Mouse (Mus musculus) intestine, postnatal 0 days (tissue): ENCODE results near the gene Nav1. TPM values are rescaled to one million over a fixed set of nuclear protein-coding genes. Genes with fewer than 3 reads are reported as not detected.

ENCODE experiments used
- ATAC-seq: fragments of 200-750 bp; cut with Nextera tagmentation; 2 replicates; pipeline ENCODE4 v1.8.0; 2017; ENCODE audit warnings: mild to moderate bottlenecking, moderate TSS enrichment, moderate library complexity
- H3K27ac ChIP-seq: fragments of 300-500 bp; sonication (generic); 2 replicates; pipeline ENCODE4 v1.5.1; 2014; ENCODE audit warnings: mild to moderate bottlenecking, low read depth, low read length, moderate library complexity
- H3K27me3 ChIP-seq: fragments of 300-500 bp; sonication (generic); replicated peaks from 2 replicates; pipeline ENCODE4 v1.6.1; 2014; ENCODE audit warnings: low read length, mixed read lengths; ENCODE audit not compliant: control insufficient read depth, insufficient read depth
- H3K36me3 ChIP-seq: fragments of 300-500 bp; sonication (generic); 2 replicates; pipeline ENCODE4 v1.6.1; 2014; ENCODE audit warnings: mild to moderate bottlenecking, moderate library complexity; ENCODE audit not compliant: control insufficient read depth, insufficient read depth
- H3K4me1 ChIP-seq: fragments of 300-500 bp; sonication (generic); replicated peaks from 2 replicates; pipeline ENCODE4 v1.6.1; 2014; ENCODE audit warnings: antibody characterized with exemption, low read length, mixed read lengths; ENCODE audit not compliant: control insufficient read depth, insufficient read depth
- H3K4me2 ChIP-seq: fragments of 300-500 bp; sonication (generic); replicated peaks from 2 replicates; pipeline ENCODE4 v1.6.1; 2014; ENCODE audit warnings: low read depth, mild to moderate bottlenecking, moderate library complexity
- H3K4me3 ChIP-seq: fragments of 300-500 bp; sonication (generic); 2 replicates; pipeline ENCODE4 v1.5.1; 2014; ENCODE audit warnings: low read depth, low read length
- H3K9ac ChIP-seq: fragments of 300-500 bp; sonication (generic); 2 replicates; pipeline ENCODE4 v1.6.1; 2014; ENCODE audit warnings: mild to moderate bottlenecking, low read depth, low read length
- H3K9me3 ChIP-seq: fragments of 300-500 bp; sonication (generic); 2 replicates; pipeline ENCODE4 v1.6.1; 2016; ENCODE audit warnings: mixed run types; ENCODE audit not compliant: control insufficient read depth
- CTCF ChIP-seq: sonication (generic); IDR thresholded peaks from 2 replicates; pipeline ENCODE4 v1.5.1; 2016; ENCODE audit warnings: low read depth, mild to moderate bottlenecking, control low read depth, antibody characterized with exemption, moderate library complexity
- WGBS: fragments of 180-500 bp; shearing (Covaris S2); extraction: QIAGEN DNeasy Blood & Tissue Kit; methylation state at CpG from one replicate; pipeline ENCODE4 v1.1.7; 2014; 5-methylcytosine and 5-hydroxymethylcytosine counted together
- polyA plus RNA-seq: library from polyadenylated mRNA; unstranded; fragments of >200 nt; fragmentation: Nextera tagmentation; extraction: Ambion mirVana; gene quantifications from 2 replicates; pipeline ENCODE4 v1.2.1, GENCODE M21; 2015

Nav1 gene
- polyA plus RNA-seq, 1 experiment from 2014 or later = 3.4 TPM

DNA sequence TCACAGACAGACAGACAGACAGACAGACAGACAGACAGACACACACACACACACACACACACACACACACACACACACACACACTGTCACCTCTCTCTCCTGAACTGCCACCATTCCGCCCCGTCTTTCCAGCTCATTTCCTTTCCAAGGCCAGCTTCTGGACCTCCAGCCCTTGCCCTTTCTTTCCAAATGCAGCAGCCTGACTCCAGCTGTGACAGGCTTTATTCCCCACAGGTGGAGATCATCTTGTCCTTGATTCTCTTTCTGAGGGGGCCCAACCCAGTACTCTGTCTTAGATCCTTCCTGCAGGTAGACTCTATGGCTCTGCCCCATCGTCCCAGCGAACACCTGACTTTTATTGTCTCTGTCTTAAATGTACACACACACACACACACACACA lies 53.5 kb downstream of the Nav1 start:
- H3K27me3 ChIP-seq = no peaks in the 10 kb centered on the region
- no peak overlapping the region for H3K4me2 ChIP-seq
- ATAC-seq = no peak
- H3K4me3 ChIP-seq = no peak overlapping the region
- WGBS = 71% methylated on average over 4 of the region's 4 CpGs
- H3K9ac ChIP-seq = no peak overlapping the region
- H3K27ac ChIP-seq = no peak overlapping the region
- 0 out of 2 replicates have a peak, but pooled peaks cover 8% of the 10 kb centered on the region for H3K4me1 ChIP-seq
- no peaks in the 10 kb centered on the region for H3K36me3 ChIP-seq
- no peak for TF ChIP-seq CTCF
- no peaks in the 10 kb centered on the region for H3K9me3 ChIP-seq

DNA sequence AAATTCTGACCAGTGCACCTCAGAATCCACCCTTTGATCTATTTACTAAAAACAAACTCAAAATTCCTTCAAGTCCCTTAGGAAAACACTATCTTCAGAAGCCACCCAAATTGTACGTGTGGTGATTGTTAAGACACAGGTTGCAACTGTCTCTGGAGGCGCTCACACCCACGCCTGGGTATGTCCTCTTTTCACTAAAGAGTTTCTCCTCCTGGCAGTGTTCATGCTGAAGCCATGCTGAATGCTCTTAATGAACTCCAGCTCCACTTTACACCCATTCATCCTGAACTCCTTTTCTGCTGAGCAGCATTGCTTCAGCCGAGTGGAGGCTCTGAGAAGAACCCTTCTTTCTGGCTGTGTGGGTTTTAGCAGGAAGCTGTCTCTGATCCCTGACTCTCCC lies 53.9 kb downstream of the Nav1 start:
- 71% methylated on average over 4 of the region's 4 CpGs for WGBS
- no peaks in the 10 kb centered on the region for H3K36me3 ChIP-seq
- no peak overlapping the region for H3K4me3 ChIP-seq
- ATAC-seq = no peak
- H3K4me1 ChIP-seq = 0 out of 2 replicates have a peak, but pooled peaks cover 7% of the 10 kb centered on the region
- no peaks in the 10 kb centered on the region for H3K9me3 ChIP-seq
- no peaks in the 10 kb centered on the region for H3K27me3 ChIP-seq
- H3K9ac ChIP-seq = no peak overlapping the region
- H3K27ac ChIP-seq = no peak overlapping the region
- H3K4me2 ChIP-seq = no peak overlapping the region
- no peak for TF ChIP-seq CTCF

GRCm38 (mm10) chr1:135550886-135551285 lies 56.2 kb downstream of the Nav1 start:
- no peak for TF ChIP-seq CTCF
- Histone ChIP-seq H3K36me3 (no peaks in the 10 kb centered on the region), H3K9ac (no peak overlapping the region), H3K27ac (no peak overlapping the region), H3K4me1 (0 out of 2 replicates have a peak, but pooled peaks cover 6% of the 10 kb centered on the region), H3K4me2 (no peak overlapping the region), H3K27me3 (no peaks in the 10 kb centered on the region), H3K4me3 (no peak overlapping the region), H3K9me3 (no peaks in the 10 kb centered on the region)
- ATAC-seq = no peak
- WGBS = 84% methylated on average over 3 of the region's 3 CpGs

- no peaks in the 10 kb centered on the region for H3K9me3 ChIP-seq
- 0 out of 2 replicates have a peak overlapping the region, but pooled peaks have one; percentile 21 for H3K27ac ChIP-seq
- ATAC-seq = no peak
- H3K27me3 ChIP-seq = no peaks in the 10 kb centered on the region
- 0 out of 2 replicates have a peak, but pooled peaks cover 6% of the 10 kb centered on the region for H3K4me1 ChIP-seq
- no peak overlapping the region for H3K4me3 ChIP-seq
- 44% methylated on average over 9 of the region's 9 CpGs for WGBS
- H3K4me2 ChIP-seq = no peak overlapping the region
- H3K9ac ChIP-seq = no peak overlapping the region
- peak; percentile 23 for TF ChIP-seq CTCF
- H3K36me3 ChIP-seq = no peaks in the 10 kb centered on the region
Observed at GRCm38 (mm10) chr1:135548750-135549149, 58.3 kb downstream of the Nav1 start.

- no peaks in the 10 kb centered on the region for H3K27me3 ChIP-seq
- H3K4me2 ChIP-seq = no peak overlapping the region
- H3K9ac ChIP-seq = no peak overlapping the region
- 0 out of 2 replicates have a peak, but pooled peaks cover 6% of the 10 kb centered on the region for H3K4me1 ChIP-seq
- WGBS = 54% methylated on average over 5 of the region's 5 CpGs
- no peak for TF ChIP-seq CTCF
- no peaks in the 10 kb centered on the region for H3K9me3 ChIP-seq
- no peak for ATAC-seq
- no peaks in the 10 kb centered on the region for H3K36me3 ChIP-seq
- no peak overlapping the region for H3K4me3 ChIP-seq
- H3K27ac ChIP-seq = no peak overlapping the region
Observed at GRCm38 (mm10) chr1:135546099-135546498, 61.0 kb downstream of the Nav1 start.

GRCm38 (mm10) chr1:135544504-135545146 lies 62.5 kb downstream of the Nav1 start:
- no peak for ATAC-seq
- Histone ChIP-seq H3K9me3 (no peaks in the 10 kb centered on the region), H3K36me3 (no peaks in the 10 kb centered on the region), H3K4me2 (no peak overlapping the region), H3K27me3 (no peaks in the 10 kb centered on the region), H3K27ac (no peak overlapping the region), H3K4me3 (no peak overlapping the region), H3K4me1 (0 out of 2 replicates have a peak, but pooled peaks cover 6% of the 10 kb centered on the region), H3K9ac (no peak overlapping the region)
- WGBS = 42% methylated on average over 16 of the region's 16 CpGs
- TF ChIP-seq CTCF = peak; percentile 97
